Mouse (Mus musculus) neural tube, embryonic 14.5 days (tissue): ENCODE data around the gene Neurl4. TPM values are rescaled to one million over a fixed set of nuclear protein-coding genes. Genes with fewer than 3 reads are reported as not detected.
A peak's percentile ranks its signal among the peaks of the same experiment; 100 is the strongest.

Experiments
- ATAC-seq: fragments of 200-750 bp; cut with Nextera tagmentation; 2 replicates; pipeline ENCODE4 v1.8.0; 2017; ENCODE audit warnings: low read depth, mild to moderate bottlenecking, moderate TSS enrichment, moderate library complexity
- H3K27ac ChIP-seq: fragments of 300-500 bp; sonication (generic); 2 replicates; pipeline ENCODE4 v1.5.1; 2014; ENCODE audit warnings: low read depth, mild to moderate bottlenecking, control low read depth, low read length, moderate library complexity, mixed read lengths
- H3K27me3 ChIP-seq: fragments of 300-500 bp; sonication (generic); 2 replicates; pipeline ENCODE4 v1.6.1; 2014; ENCODE audit warnings: low read length; ENCODE audit not compliant: control insufficient read depth, insufficient read depth
- H3K36me3 ChIP-seq: fragments of 300-500 bp; sonication (generic); 2 replicates; pipeline ENCODE4 v1.6.1; 2014; ENCODE audit warnings: low read length, mixed read lengths; ENCODE audit not compliant: control insufficient read depth, insufficient read depth
- H3K4me1 ChIP-seq: fragments of 300-500 bp; sonication (generic); 2 replicates; pipeline ENCODE4 v1.6.1; 2014; ENCODE audit warnings: low read length; ENCODE audit not compliant: control insufficient read depth, insufficient read depth
- H3K4me2 ChIP-seq: fragments of 300-500 bp; sonication (generic); 2 replicates; pipeline ENCODE4 v1.6.1; 2014; ENCODE audit warnings: mild to moderate bottlenecking, low read depth, low read length, control low read depth
- H3K4me3 ChIP-seq: fragments of 300-500 bp; sonication (generic); 2 replicates; pipeline ENCODE4 v1.5.1; 2014; ENCODE audit warnings: low read depth, low read length, control low read depth, mixed read lengths
- H3K9ac ChIP-seq: fragments of 300-500 bp; sonication (generic); replicated peaks from 2 replicates; pipeline ENCODE4 v1.6.1; 2014; ENCODE audit warnings: low read depth, mild to moderate bottlenecking, control low read depth, low read length, mixed read lengths
- H3K9me3 ChIP-seq: fragments of 300-500 bp; sonication (generic); 2 replicates; pipeline ENCODE4 v1.6.1; 2016; ENCODE audit warnings: low read length; ENCODE audit not compliant: control insufficient read depth
- WGBS: fragments of 180-500 bp; shearing (Covaris S2); extraction: QIAGEN DNeasy Blood & Tissue Kit; methylation state at CpG from one replicate; pipeline ENCODE4 v1.1.7; 2014; 5-methylcytosine and 5-hydroxymethylcytosine counted together
- polyA plus RNA-seq: library from polyadenylated mRNA; unstranded; fragments of >200 nt; fragmentation: Nextera tagmentation; extraction: Ambion mirVana; gene quantifications from 2 replicates; pipeline ENCODE4 v1.2.1, GENCODE M21; 2014

The Neurl4 gene
- polyA plus RNA-seq, 1 experiment from 2014 or later = 26.2 TPM

GRCm38 (mm10) chr11:69908645-69909044 is 7.8 kb downstream of the Neurl4 start:
- Histone ChIP-seq H3K9me3 (no peaks in the 10 kb centered on the region), H3K4me3 (no peak overlapping the region), H3K27me3 (no peaks in the 10 kb centered on the region), H3K9ac (no peak overlapping the region), H3K27ac (no peak overlapping the region), H3K4me1 (0 out of 2 replicates have a peak, but pooled peaks cover 2% of the 10 kb centered on the region), H3K36me3 (peaks cover 80% of the 10 kb centered on the region), H3K4me2 (no peak overlapping the region)
- 93% methylated on average over 11 of the region's 11 CpGs for WGBS
- ATAC-seq = no peak

GRCm38 (mm10) chr11:69909174-69909573 is 8.3 kb downstream of the Neurl4 start:
- WGBS = 89% methylated on average over 5 of the region's 5 CpGs
- Histone ChIP-seq H3K9me3 (no peaks in the 10 kb centered on the region), H3K4me3 (no peak overlapping the region), H3K4me1 (0 out of 2 replicates have a peak, but pooled peaks cover 2% of the 10 kb centered on the region), H3K27me3 (no peaks in the 10 kb centered on the region), H3K9ac (no peak overlapping the region), H3K27ac (no peak overlapping the region), H3K4me2 (no peak overlapping the region), H3K36me3 (peaks cover 75% of the 10 kb centered on the region)
- no peak for ATAC-seq

- no peak for ATAC-seq
- H3K4me2 ChIP-seq = no peak overlapping the region
- no peaks in the 10 kb centered on the region for H3K27me3 ChIP-seq
- H3K27ac ChIP-seq = no peak overlapping the region
- H3K9ac ChIP-seq = no peak overlapping the region
- WGBS = 99% methylated on average over 8 of the region's 8 CpGs
- no peaks in the 10 kb centered on the region for H3K9me3 ChIP-seq
- H3K4me1 ChIP-seq = peaks cover 7% of the 10 kb centered on the region; the same call in 1 of the 2 replicates
- no peak overlapping the region for H3K4me3 ChIP-seq
- H3K36me3 ChIP-seq = peaks cover 72% of the 10 kb centered on the region
Observed at GRCm38 (mm10) chr11:69910177-69910576, 9.3 kb downstream of the Neurl4 start.

- H3K27ac ChIP-seq = no peak overlapping the region
- peaks cover 11% of the 10 kb centered on the region; the same call in 1 of the 2 replicates for H3K4me1 ChIP-seq
- H3K9me3 ChIP-seq = no peaks in the 10 kb centered on the region
- H3K36me3 ChIP-seq = peaks cover 73% of the 10 kb centered on the region
- no peak overlapping the region for H3K4me2 ChIP-seq
- no peak for ATAC-seq
- no peak overlapping the region for H3K9ac ChIP-seq
- no peaks in the 10 kb centered on the region for H3K27me3 ChIP-seq
- H3K4me3 ChIP-seq = no peak overlapping the region
- WGBS = 95% methylated on average over 17 of the region's 17 CpGs
Observed at GRCm38 (mm10) chr11:69910781-69911560, 10.1 kb downstream of the Neurl4 start.

GRCm38 (mm10) chr11:69911701-69912100 is 10.8 kb downstream of the Neurl4 start:
- Histone ChIP-seq H3K36me3 (peaks cover 70% of the 10 kb centered on the region), H3K4me1 (peaks cover 12% of the 10 kb centered on the region; the same call in 1 of the 2 replicates), H3K4me2 (no peak overlapping the region), H3K27ac (no peak overlapping the region), H3K9me3 (no peaks in the 10 kb centered on the region), H3K27me3 (no peaks in the 10 kb centered on the region), H3K4me3 (no peak overlapping the region), H3K9ac (no peak overlapping the region)
- no peak for ATAC-seq
- 97% methylated on average over 6 of the region's 6 CpGs for WGBS

- peaks cover 65% of the 10 kb centered on the region for H3K36me3 ChIP-seq
Observed at GRCm38 (mm10) chr11:69912716-69913530, 12.1 kb downstream of the Neurl4 start.

GRCm38 (mm10) chr11:69913554-69914371 is 12.9 kb downstream of the Neurl4 start, which contains the start of gene Gps2:
Gene Gps2, plus strand, starts transcription at chr11:69913888.
- peaks cover 12% of the 10 kb centered on the region; the same call in 1 of the 2 replicates for H3K4me1 ChIP-seq
- peak; percentile 90 for ATAC-seq
- H3K27ac ChIP-seq = peak within 1 kb of the TSS; percentile 89
- H3K9me3 ChIP-seq = no peaks in the 10 kb centered on the region
- H3K4me3 ChIP-seq = peak within 1 kb of the TSS; percentile 77
- H3K9ac ChIP-seq = peak within 1 kb of the TSS; percentile 82
- peaks cover 65% of the 10 kb centered on the region for H3K36me3 ChIP-seq
- WGBS = 2% methylated on average over 61 of the region's 61 CpGs
- H3K4me2 ChIP-seq = peak within 1 kb of the TSS; percentile 99
- H3K27me3 ChIP-seq = no peaks in the 10 kb centered on the region

More at GRCm38 (mm10) chr11:69912716-69913530, 12.1 kb downstream of the Neurl4 start:
- peaks cover 12% of the 10 kb centered on the region; the same call in 1 of the 2 replicates for H3K4me1 ChIP-seq
- H3K27me3 ChIP-seq = no peaks in the 10 kb centered on the region
- H3K4me2 ChIP-seq = peak overlapping the region; percentile 99
- WGBS = 80% methylated on average over 15 of the region's 15 CpGs
- peak overlapping the region; percentile 77 for H3K4me3 ChIP-seq
- H3K27ac ChIP-seq = no peak overlapping the region
- H3K9me3 ChIP-seq = no peaks in the 10 kb centered on the region
- no peak; the same call in 1 of the 2 replicates for ATAC-seq
- no peak overlapping the region for H3K9ac ChIP-seq

GRCm38 (mm10) chr11:69914372-69914764 is 13.5 kb downstream of the Neurl4 start:
- H3K4me3 ChIP-seq = peak overlapping the region; percentile 77
- H3K36me3 ChIP-seq = peaks cover 65% of the 10 kb centered on the region
- peak overlapping the region; percentile 89 for H3K27ac ChIP-seq
- H3K27me3 ChIP-seq = no peaks in the 10 kb centered on the region
- 3% methylated on average over 17 of the region's 17 CpGs for WGBS
- peak overlapping the region; percentile 99 for H3K4me2 ChIP-seq
- peak overlapping the region; percentile 82 for H3K9ac ChIP-seq
- H3K4me1 ChIP-seq = peaks cover 14% of the 10 kb centered on the region
- H3K9me3 ChIP-seq = no peaks in the 10 kb centered on the region
- peak; percentile 26; the same call in 1 of the 2 replicates for ATAC-seq
